Mouse (Mus musculus) cerebellum, postnatal 4 days (tissue): ENCODE data around the gene Gm42791.

Experiments used
- DNase-seq, 2 experiments: peaks; one replicate each; pipeline ENCODE4 v3.0.0; 2022; ENCODE audit warnings: low spot score in 2 of 2, mixed read lengths in 1 of 2

The Gm42791 gene

GRCm38 (mm10) chr5:148978458-148979165 is 16.3 kb downstream of the Gm42791 start:
- DNase-seq = no peak

- DNase-seq = no peak
Observed at GRCm38 (mm10) chr5:148977698-148978457, 17.1 kb downstream of the Gm42791 start.

- no peak for DNase-seq
Observed at GRCm38 (mm10) chr5:148976876-148977275, 18.1 kb downstream of the Gm42791 start.

GRCm38 (mm10) chr5:148975035-148975434 is 19.9 kb downstream of the Gm42791 start:
- no peak for DNase-seq

GRCm38 (mm10) chr5:148973019-148973668 is 21.8 kb downstream of the Gm42791 start:
- DNase-seq = no peak

GRCm38 (mm10) chr5:148972167-148972566 is 22.8 kb downstream of the Gm42791 start:
- no peak for DNase-seq

- DNase-seq = no peak
Observed at GRCm38 (mm10) chr5:148969648-148970047, 25.3 kb downstream of the Gm42791 start.

GRCm38 (mm10) chr5:148968958-148969576 is 25.9 kb downstream of the Gm42791 start:
- DNase-seq = no peak

GRCm38 (mm10) chr5:148968179-148968578 is 26.8 kb downstream of the Gm42791 start:
- DNase-seq = no peak

- no peak for DNase-seq
Observed at GRCm38 (mm10) chr5:148966395-148966794, 28.6 kb downstream of the Gm42791 start.

- peak in 1 of 2 experiments; percentile 34 for DNase-seq
Observed at GRCm38 (mm10) chr5:148965691-148966333, 29.1 kb downstream of the Gm42791 start.

- no peak for DNase-seq
Observed at GRCm38 (mm10) chr5:148965089-148965591, 29.8 kb downstream of the Gm42791 start.

- DNase-seq = no peak
Observed at GRCm38 (mm10) chr5:148964251-148964650, 30.7 kb downstream of the Gm42791 start.

GRCm38 (mm10) chr5:148960211-148960610 is 34.7 kb downstream of the Gm42791 start:
- no peak for DNase-seq

GRCm38 (mm10) chr5:148959068-148959990 is 35.6 kb downstream of the Gm42791 start:
- DNase-seq = peak in 1 of 2 experiments; percentile 16

- DNase-seq = peak in 1 of 2 experiments; percentile 19
Observed at GRCm38 (mm10) chr5:148958355-148958754, 36.6 kb downstream of the Gm42791 start.

- DNase-seq = no peak
Observed at GRCm38 (mm10) chr5:148956898-148957535, 37.9 kb downstream of the Gm42791 start.

- DNase-seq = no peak
Observed at GRCm38 (mm10) chr5:148956091-148956490, 38.9 kb downstream of the Gm42791 start.

GRCm38 (mm10) chr5:148955575-148955974 is 39.4 kb downstream of the Gm42791 start:
- no peak for DNase-seq
